Mouse (Mus musculus) neural tube, embryonic 11.5 days (tissue): ENCODE data around the gene Fbxo46. TPM values are rescaled to one million over a fixed set of nuclear protein-coding genes. Genes with fewer than 3 reads are reported as not detected.

Source experiments
- ATAC-seq: fragments of 200-750 bp; cut with Nextera tagmentation; 2 replicates; pipeline ENCODE4 v1.8.0; 2017; ENCODE audit warnings: moderate number of reproducible peaks, mild to moderate bottlenecking, moderate TSS enrichment, moderate library complexity; ENCODE audit not compliant: insufficient read depth, low FRiP score, low TSS enrichment
- DNase-seq: peaks from one replicate; pipeline ENCODE4 v3.0.0-alpha.2; 2015; ENCODE audit warnings: low spot score
- H3K27ac ChIP-seq: fragments of 300-500 bp; sonication (generic); 2 replicates; pipeline ENCODE4 v1.5.1; 2014; ENCODE audit warnings: low read depth, mild to moderate bottlenecking, low read length
- H3K27me3 ChIP-seq: fragments of 300-500 bp; sonication (generic); 2 replicates; pipeline ENCODE4 v1.6.1; 2014; ENCODE audit warnings: mild to moderate bottlenecking, low read length, mixed read lengths; ENCODE audit not compliant: control insufficient read depth, insufficient read depth
- H3K36me3 ChIP-seq: fragments of 300-500 bp; sonication (generic); 2 replicates; pipeline ENCODE4 v1.6.1; 2014; ENCODE audit warnings: mild to moderate bottlenecking, low read length, moderate library complexity, mixed read lengths; ENCODE audit not compliant: control insufficient read depth, insufficient read depth
- H3K4me1 ChIP-seq: fragments of 300-500 bp; sonication (generic); 2 replicates; pipeline ENCODE4 v1.6.1; 2014; ENCODE audit warnings: low read length, mixed read lengths; ENCODE audit not compliant: control insufficient read depth, insufficient read depth
- H3K4me2 ChIP-seq: fragments of 300-500 bp; sonication (generic); 2 replicates; pipeline ENCODE4 v1.6.1; 2014; ENCODE audit warnings: low read depth, mild to moderate bottlenecking, moderate library complexity
- H3K4me3 ChIP-seq: fragments of 300-500 bp; sonication (generic); 2 replicates; pipeline ENCODE4 v1.5.1; 2014; ENCODE audit warnings: low read depth, low read length
- H3K9ac ChIP-seq: fragments of 300-500 bp; sonication (generic); 2 replicates; pipeline ENCODE4 v1.6.1; 2014; ENCODE audit warnings: mild to moderate bottlenecking, low read length
- H3K9me3 ChIP-seq: fragments of 300-500 bp; sonication (generic); 2 replicates; pipeline ENCODE4 v1.6.1; 2016; ENCODE audit warnings: low read length; ENCODE audit not compliant: control insufficient read depth
- WGBS: fragments of 180-500 bp; shearing (Covaris S2); extraction: QIAGEN DNeasy Blood & Tissue Kit; methylation state at CpG from one replicate; pipeline ENCODE4 v1.1.7; 2014; 5-methylcytosine and 5-hydroxymethylcytosine counted together
- microRNA counts: library from miRNA; unstranded; fragments of <30 nt; microRNA quantifications from one replicate; lab custom pipeline; 2015
- microRNA-seq: library from miRNA; unstranded; fragments of <30 nt; microRNA quantifications from one replicate; pipeline ENCODE4, GENCODE M21; 2016
- polyA plus RNA-seq: library from polyadenylated mRNA; unstranded; fragments of >200 nt; fragmentation: Nextera tagmentation; extraction: Ambion mirVana; gene quantifications from 2 replicates; pipeline ENCODE4 v1.2.1, GENCODE M21; 2014

Fbxo46 gene
- polyA plus RNA-seq, 1 experiment from 2014 or later: 10.6 TPM

DNA sequence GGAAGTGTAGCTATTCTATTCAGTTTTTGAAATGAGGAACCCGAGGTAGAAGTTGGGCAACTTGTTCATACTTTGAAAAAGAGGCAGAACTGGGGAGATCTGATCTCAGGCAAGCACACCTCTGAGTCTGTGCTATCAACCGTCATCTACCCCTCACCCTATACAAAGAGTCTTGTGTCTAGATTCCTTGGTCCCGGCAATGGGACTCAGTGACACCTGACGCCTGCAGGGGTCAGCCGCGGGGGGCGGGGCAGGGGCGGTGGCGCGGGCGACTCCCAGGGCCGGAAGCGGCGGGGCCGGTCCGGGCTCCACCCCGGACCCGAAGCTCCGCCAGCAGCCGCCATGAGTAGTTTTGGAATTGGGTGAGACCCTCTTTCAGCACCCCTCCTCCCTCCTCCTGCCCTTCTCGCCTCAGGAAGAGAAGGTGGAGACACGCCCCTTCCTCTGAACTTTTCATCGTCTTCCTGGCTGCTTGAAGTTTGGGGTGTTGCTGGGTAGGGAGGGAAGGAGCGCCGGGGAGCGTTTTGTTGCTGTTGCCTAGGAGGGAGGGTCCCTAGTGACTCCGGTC, 61.3 kb downstream of the Fbxo46 start:
- H3K9ac ChIP-seq: peak overlapping the region; percentile 52
- H3K4me3 ChIP-seq: peak overlapping the region; percentile 37
- ATAC-seq (no peak), DNase-seq (peak; percentile 68)
- 2% methylated on average over 26 of the region's 27 CpGs for WGBS
- peaks cover 2% of the 10 kb centered on the region; the same call in 1 of the 2 replicates for H3K4me1 ChIP-seq
- no peaks in the 10 kb centered on the region for H3K36me3 ChIP-seq
- no peak overlapping the region for H3K27ac ChIP-seq
- H3K9me3 ChIP-seq: no peaks in the 10 kb centered on the region
- peaks cover 38% of the 10 kb centered on the region for H3K27me3 ChIP-seq
- peak overlapping the region; percentile 60 for H3K4me2 ChIP-seq

DNA sequence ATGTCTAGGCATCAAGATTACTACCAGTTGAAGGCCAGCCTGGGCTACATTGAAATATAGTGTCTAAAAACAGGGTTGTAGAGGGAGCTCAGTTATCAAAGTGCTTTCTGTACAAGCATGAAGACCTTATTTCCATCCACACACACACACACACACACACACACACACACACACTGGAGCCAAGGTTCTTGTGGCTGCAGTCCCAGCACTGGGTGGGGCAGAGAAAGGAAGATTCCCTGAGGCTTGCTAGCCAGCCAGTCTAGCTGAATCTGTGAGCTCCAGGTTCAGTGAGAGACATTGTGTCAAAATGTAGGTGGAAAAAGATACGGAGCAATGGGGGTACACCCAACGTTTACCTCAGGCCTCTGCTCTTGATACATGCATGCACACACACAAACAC, 64.6 kb downstream of the Fbxo46 start:
- WGBS: 84% methylated on average over 2 of the region's 2 CpGs
- Histone ChIP-seq H3K27ac (no peak overlapping the region), H3K4me3 (no peak overlapping the region), H3K4me2 (no peak overlapping the region), H3K9ac (no peak overlapping the region), H3K36me3 (no peaks in the 10 kb centered on the region; the same call in 1 of the 2 replicates), H3K27me3 (peaks cover 13% of the 10 kb centered on the region), H3K9me3 (no peaks in the 10 kb centered on the region), H3K4me1 (no peaks in the 10 kb centered on the region; the same call in 1 of the 2 replicates)
- ATAC-seq (no peak), DNase-seq (no peak)

DNA sequence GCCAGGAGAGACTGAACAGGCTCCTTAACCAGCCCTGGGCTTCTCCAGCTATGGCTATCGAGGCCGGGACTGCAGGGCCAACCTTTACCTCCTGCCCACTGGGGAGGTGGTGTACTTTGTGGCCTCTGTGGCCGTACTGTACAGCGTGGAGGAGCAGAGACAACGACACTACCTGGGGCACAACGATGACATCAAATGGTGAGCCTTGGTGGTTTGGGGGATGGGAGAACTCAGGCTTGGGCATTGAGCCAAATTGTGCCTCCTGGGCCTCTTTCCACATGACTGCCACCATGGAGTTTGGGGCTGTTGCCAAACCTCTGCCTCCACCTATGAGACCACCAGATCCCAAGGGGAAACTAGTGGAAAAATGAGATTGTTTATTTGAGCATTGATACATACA, 65.1 kb downstream of the Fbxo46 start:
- Histone ChIP-seq H3K36me3 (no peaks in the 10 kb centered on the region; the same call in 1 of the 2 replicates), H3K27me3 (peaks cover 8% of the 10 kb centered on the region), H3K4me1 (no peaks in the 10 kb centered on the region; the same call in 1 of the 2 replicates), H3K4me3 (no peak overlapping the region), H3K4me2 (no peak overlapping the region), H3K9ac (no peak overlapping the region), H3K27ac (no peak overlapping the region), H3K9me3 (no peaks in the 10 kb centered on the region)
- ATAC-seq (no peak), DNase-seq (no peak)
- 81% methylated on average over 6 of the region's 6 CpGs for WGBS

MicroRNAs within 50 kb of the gene (microRNA counts, 519-probe panel; counts per million panel counts)
- 171 counts per million, percentile 57 among the panel's probes with 10 or more counts for microRNA mmu-miR-330 (lab: Ali Mortazavi, UCI)

Small RNA genes lying within 50 kb of the gene (microRNA-seq; reads per million reads assigned to microRNA genes)
- not detected for gene Mir3100
- gene Mir330: 229 reads per million, percentile 61 among the genes with 10 or more reads in this experiment

Other genes starting within 250 kb of the Fbxo46 start
- 1.4 and 2.1 TPM in 2 replicates for gene Pglyrp1, start 248.5 kb upstream of the Fbxo46 start, polyA plus RNA-seq
- 25.5 and 26.2 TPM in 2 replicates for gene Ccdc61, start 209.4 kb upstream of the Fbxo46 start, polyA plus RNA-seq
- gene Nova2, start 194.0 kb upstream of the Fbxo46 start, polyA plus RNA-seq: 8.2 and 10.0 TPM in 2 replicates
- gene Nanos2, start 132.5 kb upstream of the Fbxo46 start, polyA plus RNA-seq: 0.29 TPM in 1 of 2 replicates, not detected in the other
- gene Mypop, start 128.6 kb upstream of the Fbxo46 start, polyA plus RNA-seq: 4.4 and 4.7 TPM in 2 replicates
- 27.2 and 31.4 TPM in 2 replicates for gene Irf2bp1, start 115.8 kb upstream of the Fbxo46 start, polyA plus RNA-seq
- not detected in 2 replicates for gene Foxa3, start 96.3 kb upstream of the Fbxo46 start, polyA plus RNA-seq
- 30.5 and 35.6 TPM in 2 replicates for gene Sympk, start 95.5 kb upstream of the Fbxo46 start, polyA plus RNA-seq
- gene Rsph6a, start 65.2 kb upstream of the Fbxo46 start, polyA plus RNA-seq: not detected in 2 replicates
- 29.7 and 31.7 TPM in 2 replicates for gene Dmwd, start 43.6 kb upstream of the Fbxo46 start, polyA plus RNA-seq
- gene Dmpk, start 36.0 kb upstream of the Fbxo46 start, polyA plus RNA-seq: 9.4 and 10.2 TPM in 2 replicates
- gene Six5, start 25.3 kb upstream of the Fbxo46 start, polyA plus RNA-seq: 6.3 and 7.4 TPM in 2 replicates
- gene Gm4969, start 1.5 kb upstream of the Fbxo46 start, polyA plus RNA-seq: 1.3 and 1.4 TPM in 2 replicates
- 12.9 and 13.9 TPM in 2 replicates for gene Qpctl, start 29.4 kb downstream of the Fbxo46 start, polyA plus RNA-seq
- gene Snrpd2, start 29.9 kb downstream of the Fbxo46 start, polyA plus RNA-seq: 148 and 152 TPM in 2 replicates
- gene Gipr, start 46.3 kb downstream of the Fbxo46 start, polyA plus RNA-seq: 0.69 and 0.76 TPM in 2 replicates
- gene Eml2, start 56.6 kb downstream of the Fbxo46 start, polyA plus RNA-seq: 1.3 and 2.0 TPM in 2 replicates
- gene Gpr4, start 92.7 kb downstream of the Fbxo46 start, polyA plus RNA-seq: 2.4 and 2.6 TPM in 2 replicates
- 43.7 and 45.9 TPM in 2 replicates for gene Opa3, start 108.5 kb downstream of the Fbxo46 start, polyA plus RNA-seq
- 54.6 and 57.6 TPM in 2 replicates for gene Vasp, start 152.0 kb downstream of the Fbxo46 start, polyA plus RNA-seq
- not detected in 2 replicates for gene Ppm1n, start 160.2 kb downstream of the Fbxo46 start, polyA plus RNA-seq
- 58.2 and 60.2 TPM in 2 replicates for gene Rtn2, start 162.8 kb downstream of the Fbxo46 start, polyA plus RNA-seq
- 0.07 TPM in 1 of 2 replicates, not detected in the other for gene Fosb, start 190.2 kb downstream of the Fbxo46 start, polyA plus RNA-seq
- 91.8 and 93.3 TPM in 2 replicates for gene Ercc1, start 224.9 kb downstream of the Fbxo46 start, polyA plus RNA-seq
- gene Cd3eap, start 239.6 kb downstream of the Fbxo46 start, polyA plus RNA-seq: 17.8 and 18.0 TPM in 2 replicates
- gene Ppp1r13l, start 239.9 kb downstream of the Fbxo46 start, polyA plus RNA-seq: 3.4 and 4.7 TPM in 2 replicates